Mouse (Mus musculus) layer of hippocampus, postnatal 36 days (tissue): ENCODE measurements around the gene Gm45716. TPM values are rescaled to one million over a fixed set of nuclear protein-coding genes. Genes with fewer than 3 reads are reported as not detected.

Source experiments
- DNase-seq, 2 experiments: peaks; one replicate each; pipeline ENCODE4 v3.0.0; 2022
- total RNA-seq, 2 experiments: library from RNA; stranded (reverse); gene quantifications; 2 replicates each; pipeline ENCODE4 v1.2.3; 2021

Gene Gm45716
- total RNA-seq, 2 experiments from 2014 or later: 7.1 to 7.8 TPM

DNA sequence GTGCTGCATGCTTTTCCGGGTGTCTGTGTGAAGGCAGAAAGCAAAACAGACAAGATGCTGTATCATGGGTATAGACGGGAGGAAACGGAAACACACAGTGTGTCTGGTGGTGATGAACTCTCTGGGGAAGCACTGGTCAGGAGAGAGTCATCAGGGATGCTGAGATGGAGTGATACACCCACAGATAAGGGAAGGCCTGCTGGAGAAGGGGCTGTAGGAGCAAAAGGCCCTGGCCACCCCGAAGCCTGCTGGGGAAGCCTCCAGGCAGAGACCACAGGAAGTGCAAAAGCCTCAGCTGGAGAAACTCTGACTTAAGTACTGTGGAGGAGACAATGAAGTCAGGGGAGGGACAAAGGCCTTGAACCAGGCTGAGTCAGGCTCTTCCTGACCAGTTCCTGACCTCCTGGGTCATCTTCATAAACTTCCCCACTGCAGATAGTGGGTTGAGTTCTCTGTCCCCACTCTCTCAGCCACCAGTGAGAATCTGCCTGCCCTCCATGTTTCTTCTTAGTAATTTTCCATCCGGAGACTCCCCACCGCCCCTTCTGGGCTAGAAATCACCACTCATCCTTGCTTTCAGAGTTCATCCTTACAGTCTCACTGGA, 99.2 kb downstream of the Gm45716 start:
- DNase-seq: no peak

DNA sequence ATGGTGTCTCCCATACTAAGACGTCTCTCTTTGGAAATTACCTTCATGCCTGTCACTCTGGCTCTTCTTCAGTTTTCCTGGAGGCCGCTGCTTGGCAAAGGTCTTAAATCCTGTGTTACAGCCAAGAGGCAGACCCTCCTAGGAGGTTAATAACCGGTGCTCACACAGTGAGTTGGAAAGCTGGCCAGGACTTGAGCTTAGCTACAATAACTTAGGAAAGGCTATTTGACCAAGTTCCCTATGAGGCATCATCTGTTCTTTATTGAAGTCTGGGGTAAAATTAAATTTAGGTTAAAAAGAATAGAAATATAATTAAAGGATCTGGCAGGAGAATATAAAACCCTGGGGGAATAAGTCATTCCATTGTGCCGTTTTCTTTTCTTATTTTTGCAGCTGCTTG, 103.7 kb downstream of the Gm45716 start:
- DNase-seq: no peak

DNA sequence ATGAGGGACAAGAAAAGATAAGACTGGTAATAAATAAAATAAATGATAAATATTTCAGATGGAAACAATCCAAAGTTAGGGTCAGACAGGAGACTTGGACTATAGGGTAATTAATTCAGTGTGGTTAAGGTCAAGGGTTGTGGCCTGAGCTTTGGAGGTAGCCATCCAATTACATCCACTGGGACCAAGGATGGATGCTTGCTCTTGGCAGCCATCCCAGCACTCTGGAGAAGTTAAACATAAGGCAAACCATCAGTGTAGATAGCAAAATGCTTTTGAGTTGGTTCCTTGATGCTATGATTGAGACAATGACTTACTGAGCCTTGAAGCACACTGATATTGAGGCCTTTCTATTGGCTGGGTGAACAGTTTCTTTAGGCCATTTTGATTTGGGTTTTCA, 105.3 kb downstream of the Gm45716 start:
- DNase-seq: no peak

DNA sequence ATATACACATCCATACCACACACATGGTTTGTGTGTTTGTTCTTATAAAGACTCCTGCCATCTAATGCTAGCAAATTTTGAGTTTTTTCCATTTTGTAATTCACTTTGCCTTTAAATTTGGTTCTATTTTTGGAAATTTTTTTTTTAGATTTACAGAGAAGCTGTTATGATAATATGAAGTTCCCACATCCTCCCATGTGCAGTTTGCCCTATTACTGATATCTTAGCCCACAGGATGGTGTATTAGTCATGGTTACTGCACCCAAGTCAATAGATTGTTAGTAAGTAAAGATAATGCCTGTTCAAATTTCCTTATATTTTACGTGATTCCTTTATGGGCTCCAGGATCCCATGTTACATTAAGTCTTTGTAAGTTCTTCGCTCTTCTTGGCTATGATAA, 107.1 kb downstream of the Gm45716 start:
- DNase-seq: no peak

Other genes starting within 250 kb of the Gm45716 start
- gene Pctp, start 184.8 kb upstream of the Gm45716 start, total RNA-seq: under 1 TPM; 0.68 to 0.77 TPM
- gene Tmem100, start 157.3 kb upstream of the Gm45716 start, total RNA-seq: 10 to 100 TPM; 15.3 to 18.5 TPM
- 100 to 1,000 TPM; 370 to 409 TPM for gene Mmd, start 61.8 kb downstream of the Gm45716 start, total RNA-seq
- 10 to 100 TPM; 81.2 to 96.8 TPM for gene Hlf, start 203.2 kb downstream of the Gm45716 start, total RNA-seq